Mouse (Mus musculus) activated CD4-positive, CD25-positive, alpha-beta regulatory T cell, adult 4 months (primary cell): ENCODE results near the gene Efnb2. TPM values are rescaled to one million over a fixed set of nuclear protein-coding genes. Genes with fewer than 3 reads are reported as not detected.

ENCODE experiments used
- ATAC-seq: one replicate; pipeline ENCODE4 v1.8.0; 2017
- polyA plus RNA-seq, 2 experiments: library from polyadenylated mRNA; unstranded; fragments of 100-300 nt; shearing (Covaris generic); gene quantifications; one replicate each; pipeline ENCODE4 v1.2.1; 2017

The Efnb2 gene
- polyA plus RNA-seq, 2 experiments from 2014 or later = 0.07 TPM; not detected in 1

GRCm38 (mm10) chr8:8568215-8568773 lies 92.7 kb downstream of the Efnb2 start:
- no peak for ATAC-seq

Other genes with a start within 250 kb of the Efnb2 start
- 100 to 1,000 TPM; 117 to 186 TPM for gene Arglu1, start 29.3 kb upstream of the Efnb2 start, polyA plus RNA-seq